Mouse (Mus musculus): ENCODE data around the gene Ppp1r14d. TPM values are rescaled to one million over a fixed set of nuclear protein-coding genes. Genes with fewer than 3 reads are reported as not detected.
A peak's percentile ranks its signal among the peaks of the same experiment; 100 is the strongest.

The Ppp1r14d gene
- polyA plus RNA-seq, 2 experiments: not detected

DNA sequence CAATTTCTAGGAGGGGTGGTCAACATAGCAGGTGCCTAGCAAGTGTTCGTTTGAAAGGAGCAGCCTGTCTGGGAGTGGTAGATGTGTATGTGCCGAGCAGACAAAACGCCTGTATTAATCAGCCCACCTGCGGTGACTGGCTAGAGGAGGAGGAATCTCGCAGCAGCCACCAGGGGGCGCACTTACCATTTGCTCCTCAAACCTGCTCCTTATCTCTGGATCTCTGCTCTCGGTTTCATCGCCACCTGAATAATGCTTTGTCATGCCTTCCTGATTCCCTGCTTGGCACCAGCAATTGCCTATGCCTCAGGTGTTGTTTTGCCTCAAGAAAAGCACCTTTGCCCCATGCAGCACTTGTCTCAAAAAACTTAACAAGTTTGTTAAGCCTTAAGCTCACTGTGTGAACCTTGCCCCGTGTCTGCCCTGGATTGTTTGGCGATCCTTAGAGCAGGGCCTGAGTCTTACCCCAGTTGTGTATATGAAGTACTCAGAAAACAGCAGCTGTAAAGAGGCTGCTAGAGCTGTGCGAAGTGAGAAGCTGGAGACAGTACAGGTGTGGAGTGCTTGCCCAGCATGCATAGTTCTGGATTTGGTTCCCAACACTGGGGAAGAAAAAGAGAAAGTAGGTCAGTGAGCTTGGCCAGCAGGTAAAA lies 21.2 kb upstream of the Ppp1r14d start:
- no peaks in the 10 kb centered on the region for H3K36me3 ChIP-seq (ENCODE audit: control insufficient read depth, insufficient read depth, low read length)
- H3K9me3 ChIP-seq (ENCODE audit: control insufficient read depth, low read length): no peaks in the 10 kb centered on the region
- ATAC-seq (ENCODE audit: low FRiP score, low read depth): peak; percentile 74
- no peak overlapping the region for H3K27ac ChIP-seq (replicated peaks; ENCODE audit: low read depth, low read length)
- TF ChIP-seq POLR2A (IDR thresholded peaks at IDR 0.05; ENCODE audit: borderline replicate concordance, extremely low read depth, insufficient read depth, insufficient read length): no peak
- 16% methylated on average over 11 of the region's 11 CpGs for WGBS
- H3K27me3 ChIP-seq (ENCODE audit: control insufficient read depth, insufficient read depth, low read length): 0 out of 2 replicates have a peak, but pooled peaks cover 3% of the 10 kb centered on the region
- H3K4me2 ChIP-seq (replicated peaks; ENCODE audit: low read depth, low read length, severe bottlenecking): no peak overlapping the region
- H3K4me3 ChIP-seq (replicated peaks; ENCODE audit: low read length): no peak overlapping the region
- no peak overlapping the region for H3K9ac ChIP-seq (ENCODE audit: low read depth, low read length, severe bottlenecking)
- H3K4me1 ChIP-seq (ENCODE audit: control insufficient read depth, insufficient read depth, low read length): no peaks in the 10 kb centered on the region
- DNase-seq (ENCODE audit: low spot score): peak; percentile 89

DNA sequence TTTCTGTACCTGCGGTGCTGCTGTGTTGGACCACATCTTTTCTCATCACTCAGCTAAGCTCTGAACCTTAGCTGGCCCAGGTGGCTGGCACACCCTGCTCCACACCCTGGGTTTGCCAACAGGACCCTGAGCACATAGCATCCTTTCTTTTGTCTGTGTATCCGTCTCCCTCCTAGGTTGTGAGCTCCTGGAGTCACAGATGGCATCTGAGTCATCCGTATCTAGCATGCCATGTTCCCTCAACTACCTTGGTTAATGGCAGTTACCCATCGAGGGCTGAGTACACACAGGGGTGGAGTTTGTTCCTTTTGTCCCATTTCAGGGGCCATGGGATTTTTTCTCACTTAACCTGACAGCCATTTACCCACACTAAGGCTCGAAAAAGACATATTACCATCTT lies 20.7 kb upstream of the Ppp1r14d start:
- no peak for TF ChIP-seq POLR2A (IDR thresholded peaks at IDR 0.05; ENCODE audit: borderline replicate concordance, extremely low read depth, insufficient read depth, insufficient read length)
- Histone ChIP-seq H3K36me3 (ENCODE audit: control insufficient read depth, insufficient read depth, low read length) (no peaks in the 10 kb centered on the region), H3K4me3 (replicated peaks; ENCODE audit: low read length) (no peak overlapping the region), H3K4me1 (ENCODE audit: control insufficient read depth, insufficient read depth, low read length) (no peaks in the 10 kb centered on the region), H3K4me2 (replicated peaks; ENCODE audit: low read depth, low read length, severe bottlenecking) (no peak overlapping the region), H3K27ac (replicated peaks; ENCODE audit: low read depth, low read length) (no peak overlapping the region), H3K9me3 (ENCODE audit: control insufficient read depth, low read length) (no peaks in the 10 kb centered on the region), H3K9ac (ENCODE audit: low read depth, low read length, severe bottlenecking) (no peak overlapping the region), H3K27me3 (ENCODE audit: control insufficient read depth, insufficient read depth, low read length) (0 out of 2 replicates have a peak, but pooled peaks cover 1% of the 10 kb centered on the region)
- DNase-seq (ENCODE audit: low spot score) (no peak), ATAC-seq (ENCODE audit: low FRiP score, low read depth) (no peak)
- 64% methylated on average over 5 of the region's 5 CpGs for WGBS

GRCm38 (mm10) chr2:119249592-119250061 lies 19.9 kb upstream of the Ppp1r14d start:
- TF ChIP-seq POLR2A (IDR thresholded peaks at IDR 0.05; ENCODE audit: borderline replicate concordance, extremely low read depth, insufficient read depth, insufficient read length): no peak
- Histone ChIP-seq H3K4me2 (replicated peaks; ENCODE audit: low read depth, low read length, severe bottlenecking) (no peak overlapping the region), H3K4me3 (replicated peaks; ENCODE audit: low read length) (no peak overlapping the region), H3K9me3 (ENCODE audit: control insufficient read depth, low read length) (no peaks in the 10 kb centered on the region), H3K27ac (replicated peaks; ENCODE audit: low read depth, low read length) (no peak overlapping the region), H3K4me1 (ENCODE audit: control insufficient read depth, insufficient read depth, low read length) (no peaks in the 10 kb centered on the region), H3K36me3 (ENCODE audit: control insufficient read depth, insufficient read depth, low read length) (no peaks in the 10 kb centered on the region), H3K27me3 (ENCODE audit: control insufficient read depth, insufficient read depth, low read length) (no peaks in the 10 kb centered on the region), H3K9ac (ENCODE audit: low read depth, low read length, severe bottlenecking) (no peak overlapping the region)
- ATAC-seq (ENCODE audit: low FRiP score, low read depth) (no peak), DNase-seq (ENCODE audit: low spot score) (no peak)
- WGBS: 73% methylated on average over 4 of the region's 4 CpGs

DNA sequence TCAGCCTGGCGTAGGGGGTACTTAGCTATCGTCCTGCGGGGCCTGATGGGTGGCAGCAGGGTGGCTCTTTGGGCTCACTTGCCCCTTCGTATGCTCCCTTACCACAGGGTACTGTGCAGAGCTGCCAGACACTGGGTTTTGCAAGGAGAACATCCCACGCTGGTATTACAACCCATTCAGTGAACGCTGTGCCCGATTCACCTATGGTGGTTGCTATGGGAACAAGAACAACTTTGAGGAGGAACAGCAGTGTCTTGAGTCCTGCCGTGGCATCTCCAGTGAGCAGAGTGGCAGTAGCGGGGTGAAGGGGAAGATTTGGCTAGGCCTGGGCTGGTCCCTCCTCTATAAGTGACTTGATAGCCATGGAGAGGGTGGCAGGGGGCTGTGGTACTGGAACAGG lies 18.2 kb upstream of the Ppp1r14d start:
- Histone ChIP-seq H3K4me2 (replicated peaks; ENCODE audit: low read depth, low read length, severe bottlenecking) (no peak overlapping the region), H3K9ac (ENCODE audit: low read depth, low read length, severe bottlenecking) (no peak overlapping the region), H3K36me3 (ENCODE audit: control insufficient read depth, insufficient read depth, low read length) (no peaks in the 10 kb centered on the region), H3K9me3 (ENCODE audit: control insufficient read depth, low read length) (no peaks in the 10 kb centered on the region), H3K4me1 (ENCODE audit: control insufficient read depth, insufficient read depth, low read length) (no peaks in the 10 kb centered on the region), H3K4me3 (replicated peaks; ENCODE audit: low read length) (no peak overlapping the region), H3K27me3 (ENCODE audit: control insufficient read depth, insufficient read depth, low read length) (no peaks in the 10 kb centered on the region), H3K27ac (replicated peaks; ENCODE audit: low read depth, low read length) (no peak overlapping the region)
- no peak for TF ChIP-seq POLR2A (IDR thresholded peaks at IDR 0.05; ENCODE audit: borderline replicate concordance, extremely low read depth, insufficient read depth, insufficient read length)
- WGBS: 88% methylated on average over 9 of the region's 9 CpGs
- no peak for DNase-seq (ENCODE audit: low spot score)
- ATAC-seq (ENCODE audit: low FRiP score, low read depth): no peak

- no peak for TF ChIP-seq POLR2A (IDR thresholded peaks at IDR 0.05; ENCODE audit: borderline replicate concordance, extremely low read depth, insufficient read depth, insufficient read length)
- Histone ChIP-seq H3K4me3 (replicated peaks; ENCODE audit: low read length) (no peak overlapping the region), H3K27me3 (ENCODE audit: control insufficient read depth, insufficient read depth, low read length) (no peaks in the 10 kb centered on the region; the same call in 1 of the 2 replicates), H3K4me2 (replicated peaks; ENCODE audit: low read depth, low read length, severe bottlenecking) (no peak overlapping the region), H3K36me3 (ENCODE audit: control insufficient read depth, insufficient read depth, low read length) (no peaks in the 10 kb centered on the region), H3K4me1 (ENCODE audit: control insufficient read depth, insufficient read depth, low read length) (no peaks in the 10 kb centered on the region), H3K27ac (replicated peaks; ENCODE audit: low read depth, low read length) (no peak overlapping the region), H3K9me3 (ENCODE audit: control insufficient read depth, low read length) (no peaks in the 10 kb centered on the region), H3K9ac (ENCODE audit: low read depth, low read length, severe bottlenecking) (no peak overlapping the region)
- DNase-seq (ENCODE audit: low spot score): no peak
- no peak for ATAC-seq (ENCODE audit: low FRiP score, low read depth)
- 87% methylated on average over 7 of the region's 7 CpGs for WGBS
Measured at GRCm38 (mm10) chr2:119245246-119245645, 15.5 kb upstream of the Ppp1r14d start.

Measured in limb, embryonic 14.5 days (tissue).